Mouse (Mus musculus) liver, embryonic 14.5 days (tissue): Measurements from ENCODE around the gene Trim11.

Source experiments
- CTCF ChIP-seq: IDR thresholded peaks from 2 replicates; pipeline ENCODE4 v1.5.1; 2016; ENCODE audit warnings: antibody characterized with exemption, low read depth, control low read depth
- EP300 ChIP-seq: IDR thresholded peaks from 2 replicates; pipeline ENCODE4 v1.6.1; 2016; ENCODE audit warnings: antibody characterized with exemption, low read depth

- TF ChIP-seq CTCF, result peak; percentile 3; the same call in 1 of the 2 replicates
- no peak for TF ChIP-seq EP300
Observed at GRCm38 (mm10) chr11:58961364-58962177, 16.3 kb upstream of the Trim11 start.
